11 mouse cellular contexts compared by ENCODE assay signal in genomic region chr16:90829136-90829535, GRCm38 (mm10). TPM values are rescaled to one million over a fixed set of nuclear protein-coding genes. Genes with fewer than 3 reads are reported as not detected.
DNase-seq lines count a peak whose midpoint lies in the region; ATAC-seq and TF ChIP-seq lines count a peak whose summit lies in the region.
"Had no signal": no experiment of that assay in that cellular context is flagged by ENCODE, and none has a peak within 500 bp of the region (broad histone marks: within the 10 kb centered on the region; RNA-seq: fewer than 3 reads in every experiment).

No protein-coding gene starts in this region.

- no peaks in the 10 kb centered on the region; the same call in 1 of the 2 replicates for H3K79me2 ChIP-seq in MEL (ENCODE audit: control insufficient read depth, insufficient read depth, low read length, poor library complexity)

- H3K27ac ChIP-seq in gastrocnemius, adult 2 months = peak overlapping the region; percentile 88; the same call in 1 of the 2 replicates
- H3K27ac ChIP-seq in liver, embryonic 15.5 days (replicated peaks) = peak overlapping the region; percentile 77; the same call in 1 of the 2 replicates
- H3K27ac ChIP-seq in MEL (ENCODE audit: control insufficient read depth, low read depth, low read length) = no peak overlapping the region
- H3K27ac ChIP-seq in liver, embryonic 16.5 days (ENCODE audit: low read length) = 0 out of 2 replicates have a peak overlapping the region, but pooled peaks have one; percentile 79
- H3K27ac ChIP-seq: embryonic facial prominence, embryonic 12.5 days; hindbrain, embryonic 12.5 days had no signal

- no peak for TF ChIP-seq RAD21 in MEL (IDR thresholded peaks at IDR 0.05; ENCODE audit: low read depth, low read length)

- no peaks in the 10 kb centered on the region for H3K9me3 ChIP-seq in liver, embryonic 15.5 days (replicated peaks)
- H3K9me3 ChIP-seq in MEL (replicated peaks; ENCODE audit: insufficient read depth, low read length) = no peaks in the 10 kb centered on the region
- no peaks in the 10 kb centered on the region for H3K9me3 ChIP-seq in liver, embryonic 16.5 days (replicated peaks; ENCODE audit: control insufficient read depth, low read length)
- H3K9me3 ChIP-seq: embryonic facial prominence, embryonic 12.5 days; heart, embryonic 12.5 days; hindbrain, embryonic 12.5 days had no signal

- H3K4me2 ChIP-seq in liver, embryonic 15.5 days = peak overlapping the region; percentile 97; the same call in 1 of the 2 replicates
- H3K4me2 ChIP-seq in liver, embryonic 16.5 days (ENCODE audit: low read depth, low read length) = peak overlapping the region; percentile 97

- no peak overlapping the region for H3K9ac ChIP-seq in liver, embryonic 15.5 days
- no peak overlapping the region for H3K9ac ChIP-seq in MEL (ENCODE audit: control insufficient read depth, low read depth, low read length, poor library complexity, severe bottlenecking)
- no peak overlapping the region for H3K9ac ChIP-seq in liver, embryonic 16.5 days (ENCODE audit: low read depth, low read length)

- H3K27me3 ChIP-seq in liver, embryonic 15.5 days = peaks cover 72% of the 10 kb centered on the region
- H3K27me3 ChIP-seq in MEL (ENCODE audit: control insufficient read depth in 1 of 2, insufficient read depth in 2 of 2, low read length in 2 of 2) = 0 out of 4 replicates have a peak, but pooled peaks cover 0 to 4% of the 10 kb centered on the region in 2 experiments
- peaks cover 47% of the 10 kb centered on the region for H3K27me3 ChIP-seq in liver, embryonic 16.5 days (ENCODE audit: control insufficient read depth, insufficient read depth, low read depth, low read length)

- 63% methylated on average over 7 of the region's 7 CpGs for WGBS in liver, embryonic 15.5 days (ENCODE audit: insufficient replicate concordance)
- WGBS in liver, embryonic 16.5 days (ENCODE audit: insufficient replicate concordance) = 64% methylated on average over 7 of the region's 7 CpGs

- no peak for ATAC-seq in liver, embryonic 15.5 days (ENCODE audit: insufficient read depth)
- ATAC-seq in liver, embryonic 16.5 days (ENCODE audit: low read depth) = no peak

- H3K4me1 ChIP-seq in liver, embryonic 15.5 days (replicated peaks) = peaks cover 38% of the 10 kb centered on the region
- peaks cover 0 to 9% of the 10 kb centered on the region in 2 experiments; a peak in 2 of 4 replicates for H3K4me1 ChIP-seq in MEL (ENCODE audit: control insufficient read depth in 1 of 2, insufficient read depth in 2 of 2, low read length in 2 of 2)
- peaks cover 27% of the 10 kb centered on the region for H3K4me1 ChIP-seq in liver, embryonic 16.5 days (ENCODE audit: control insufficient read depth, low read depth, low read length)

- H3K36me3 ChIP-seq in liver, embryonic 15.5 days (replicated peaks) = no peaks in the 10 kb centered on the region
- no peaks in the 10 kb centered on the region; a peak in 1 of 4 replicates for H3K36me3 ChIP-seq in MEL (ENCODE audit: control insufficient read depth in 1 of 2, insufficient read depth in 2 of 2, low read length in 2 of 2)
- H3K36me3 ChIP-seq in liver, embryonic 16.5 days (ENCODE audit: control insufficient read depth, insufficient read depth) = no peaks in the 10 kb centered on the region
- H3K36me3 ChIP-seq: embryonic facial prominence, embryonic 12.5 days; heart, embryonic 12.5 days; hindbrain, embryonic 12.5 days had no signal

- TF ChIP-seq POLR2A in MEL (IDR thresholded peaks at IDR 0.05; ENCODE audit: control insufficient read depth in 1 of 2, insufficient read depth in 1 of 2, low read depth in 1 of 2, low read length in 2 of 2, poor library complexity in 1 of 2) = no peak

- intact Hi-C loops in gastrocnemius, adult 2 months (cut with DNase I) = no loop called here
- intact Hi-C loops in gastrocnemius, postnatal 14 days (cut with DNase I; ENCODE audit: low total_unique reads) = loop anchor here (10.0 kb wide), 1 partner anchor 96 kb away; no protein-coding TSS in a partner anchor

- no peak for DNase-seq in gastrocnemius, adult 2 months
- no peak for DNase-seq in gastrocnemius, postnatal 14 days
- DNase-seq in liver = no peak
- no peak for DNase-seq in MEL (ENCODE audit: low read depth, low spot score)

- TF ChIP-seq EP300 in MEL (IDR thresholded peaks at IDR 0.05; ENCODE audit: low read depth in 1 of 2, low read length in 2 of 2) = no peak

- no peak for TF ChIP-seq CTCF in gastrocnemius, adult 2 months (IDR thresholded peaks at IDR 0.05)
- TF ChIP-seq CTCF in MEL (IDR thresholded peaks at IDR 0.05 in 2 of 3, conservative IDR thresholded peaks at IDR 0.05 in 1 of 3; ENCODE audit: control insufficient read depth in 1 of 3, insufficient read depth in 1 of 3, low read depth in 2 of 3, low read length in 3 of 3, poor library complexity in 1 of 3, severe bottlenecking in 1 of 3) = no peak

- no peak overlapping the region for H3K4me3 ChIP-seq in gastrocnemius, adult 2 months
- no peak overlapping the region for H3K4me3 ChIP-seq in liver, embryonic 15.5 days (replicated peaks)
- H3K4me3 ChIP-seq in MEL (ENCODE audit: control insufficient read depth in 1 of 2, insufficient read depth in 1 of 2, low read depth in 2 of 2, low read length in 2 of 2) = no peak overlapping the region
- H3K4me3 ChIP-seq in liver, embryonic 16.5 days (ENCODE audit: low read depth, low read length) = no peak overlapping the region

TF ChIP-seq in MEL, 35 proteins besides CTCF, POLR2A, EP300 and RAD21:
- TF ChIP-seq TCF12 (IDR thresholded peaks at IDR 0.05; ENCODE audit: low read depth, low read length) (no peak), GATA1 (IDR thresholded peaks at IDR 0.05; ENCODE audit: low read depth, low read length) (0 out of 2 replicates have a peak, but pooled peaks have one; percentile 28)

RNA-seq across cellular contexts. Expression of gene Eva1c, which starts 2.6 kb away (rescaled TPM):
- under 1 TPM; 0.10 to 0.56 TPM for total RNA-seq in gastrocnemius, adult 2 months (2021)
- under 1 TPM; 0.27 to 0.43 TPM for total RNA-seq in gastrocnemius, postnatal 14 days (2021)
- 0.39 and 0.48 TPM in 2 replicates for polyA plus RNA-seq in liver, embryonic 15.5 days (2015; fragmentation: Nextera tagmentation; extraction: Ambion mirVana)
- total RNA-seq in MEL (2012; rRNA removed) = not detected in 2 replicates
- under 1 TPM in 1 of 2 experiments, not detected in 1; 0.06 TPM for polyA plus RNA-seq in MEL (2012; ENCODE audit: insufficient read depth in 1 of 2, insufficient read length in 2 of 2, low read depth in 1 of 2, low replicate concordance in 2 of 2, missing spikeins in 1 of 2)
- 0.40 and 0.51 TPM in 2 replicates for polyA plus RNA-seq in liver, embryonic 16.5 days (2015; fragmentation: Nextera tagmentation; extraction: Ambion mirVana)
- total RNA-seq: granulocyte monocyte progenitor cell, adult 5-6 weeks had no signal
- polyA plus RNA-seq: inflammation-experienced regulatory T-cells, adult 6 months had no signal

RNA-seq across cellular contexts. Expression of gene Urb1, which starts 18.9 kb away (rescaled TPM):
- total RNA-seq in gastrocnemius, adult 2 months (2021) = 1 to 10 TPM; 4.7 to 5.0 TPM
- 1 to 10 TPM; 5.1 to 5.7 TPM for total RNA-seq in gastrocnemius, postnatal 14 days (2021)
- 4.3 and 4.5 TPM in 2 replicates for polyA plus RNA-seq in liver, embryonic 15.5 days (2015; fragmentation: Nextera tagmentation; extraction: Ambion mirVana)
- 32.1 and 35.3 TPM in 2 replicates for total RNA-seq in MEL (2012; rRNA removed)
- polyA plus RNA-seq in MEL (2012; ENCODE audit: insufficient read depth in 1 of 2, insufficient read length in 2 of 2, low read depth in 1 of 2, low replicate concordance in 2 of 2, missing spikeins in 1 of 2) = 10 to 100 TPM; 26.2 to 36.7 TPM
- polyA plus RNA-seq in liver, embryonic 16.5 days (2015; fragmentation: Nextera tagmentation; extraction: Ambion mirVana) = 3.7 and 4.1 TPM in 2 replicates
